Mouse (Mus musculus) intestine, embryonic 14.5 days (tissue): ENCODE results near the gene Cep104. TPM values are rescaled to one million over a fixed set of nuclear protein-coding genes. Genes with fewer than 3 reads are reported as not detected.

Source experiments
- ATAC-seq: fragments of 200-750 bp; cut with Nextera tagmentation; replicated peaks from 2 replicates; pipeline ENCODE4 v1.8.0; 2017; ENCODE audit warnings: low read depth, moderate number of reproducible peaks, moderate TSS enrichment, moderate library complexity; ENCODE audit not compliant: low FRiP score, low TSS enrichment
- DNase-seq: peaks from one replicate; pipeline ENCODE4 v3.0.0-alpha.2; 2018; ENCODE audit warnings: low spot score
- H3K27ac ChIP-seq: fragments of 300-500 bp; sonication (generic); 2 replicates; pipeline ENCODE4 v1.5.1; 2014; ENCODE audit warnings: low read depth, mild to moderate bottlenecking, control low read depth
- H3K27me3 ChIP-seq: fragments of 300-500 bp; sonication (generic); replicated peaks from 2 replicates; pipeline ENCODE4 v1.6.1; 2014; ENCODE audit warnings: low read length, control low read depth; ENCODE audit not compliant: control insufficient read depth, insufficient read depth
- H3K36me3 ChIP-seq: fragments of 300-500 bp; sonication (generic); 2 replicates; pipeline ENCODE4 v1.6.1; 2014; ENCODE audit warnings: low read length, control low read depth; ENCODE audit not compliant: control insufficient read depth, insufficient read depth
- H3K4me1 ChIP-seq: fragments of 300-500 bp; sonication (generic); replicated peaks from 2 replicates; pipeline ENCODE4 v1.6.1; 2014; ENCODE audit warnings: low read length, control low read depth, mixed read lengths; ENCODE audit not compliant: control insufficient read depth, insufficient read depth
- H3K4me2 ChIP-seq: fragments of 300-500 bp; sonication (generic); 2 replicates; pipeline ENCODE4 v1.6.1; 2014; ENCODE audit warnings: low read length
- H3K4me3 ChIP-seq: fragments of 300-500 bp; sonication (generic); 2 replicates; pipeline ENCODE4 v1.5.1; 2014; ENCODE audit warnings: low read depth, low read length, control low read depth, mixed read lengths
- H3K9ac ChIP-seq: fragments of 300-500 bp; sonication (generic); 2 replicates; pipeline ENCODE4 v1.6.1; 2014; ENCODE audit warnings: mild to moderate bottlenecking, low read length
- H3K9me3 ChIP-seq: fragments of 300-500 bp; sonication (generic); 2 replicates; pipeline ENCODE4 v1.6.1; 2016; ENCODE audit warnings: low read length, control low read depth; ENCODE audit not compliant: control insufficient read depth
- WGBS: fragments of 180-500 bp; shearing (Covaris S2); extraction: QIAGEN DNeasy Blood & Tissue Kit; methylation state at CpG from one replicate; pipeline ENCODE4 v1.1.7; 2014; 5-methylcytosine and 5-hydroxymethylcytosine counted together
- polyA plus RNA-seq: library from polyadenylated mRNA; unstranded; fragments of >200 nt; fragmentation: Nextera tagmentation; extraction: Ambion mirVana; gene quantifications from 2 replicates; pipeline ENCODE4 v1.2.1, GENCODE M21; 2014

Gene Cep104
- polyA plus RNA-seq, 1 experiment from 2014 or later: 14.8 TPM

DNA sequence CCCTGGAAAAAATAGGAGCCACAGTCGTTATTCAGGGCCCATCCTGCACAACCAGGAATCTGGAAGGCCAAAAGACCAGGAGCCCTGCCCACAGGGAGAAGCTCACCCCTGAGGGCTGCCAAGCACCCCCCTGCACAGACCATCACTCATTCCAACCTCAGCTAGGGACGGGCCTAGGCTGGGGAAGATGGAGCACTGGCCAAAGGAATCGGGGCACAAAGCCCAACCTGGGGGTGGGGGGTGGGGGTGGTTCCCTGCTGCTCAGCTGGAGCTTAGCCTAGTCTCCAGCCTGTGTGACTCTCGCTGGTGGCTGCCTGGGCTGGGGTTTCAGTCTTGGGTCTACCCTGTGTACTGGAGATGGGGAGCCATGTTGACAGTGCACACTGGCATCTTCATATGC is 47.9 kb downstream of the Cep104 start:
- Histone ChIP-seq H3K4me1 (peaks cover 12% of the 10 kb centered on the region), H3K9me3 (no peaks in the 10 kb centered on the region), H3K4me2 (no peak overlapping the region), H3K27me3 (no peaks in the 10 kb centered on the region), H3K27ac (no peak overlapping the region), H3K4me3 (no peak overlapping the region), H3K9ac (no peak overlapping the region), H3K36me3 (peaks cover 47% of the 10 kb centered on the region)
- 55% methylated on average over 4 of the region's 4 CpGs for WGBS
- DNase-seq (no peak), ATAC-seq (no peak)

DNA sequence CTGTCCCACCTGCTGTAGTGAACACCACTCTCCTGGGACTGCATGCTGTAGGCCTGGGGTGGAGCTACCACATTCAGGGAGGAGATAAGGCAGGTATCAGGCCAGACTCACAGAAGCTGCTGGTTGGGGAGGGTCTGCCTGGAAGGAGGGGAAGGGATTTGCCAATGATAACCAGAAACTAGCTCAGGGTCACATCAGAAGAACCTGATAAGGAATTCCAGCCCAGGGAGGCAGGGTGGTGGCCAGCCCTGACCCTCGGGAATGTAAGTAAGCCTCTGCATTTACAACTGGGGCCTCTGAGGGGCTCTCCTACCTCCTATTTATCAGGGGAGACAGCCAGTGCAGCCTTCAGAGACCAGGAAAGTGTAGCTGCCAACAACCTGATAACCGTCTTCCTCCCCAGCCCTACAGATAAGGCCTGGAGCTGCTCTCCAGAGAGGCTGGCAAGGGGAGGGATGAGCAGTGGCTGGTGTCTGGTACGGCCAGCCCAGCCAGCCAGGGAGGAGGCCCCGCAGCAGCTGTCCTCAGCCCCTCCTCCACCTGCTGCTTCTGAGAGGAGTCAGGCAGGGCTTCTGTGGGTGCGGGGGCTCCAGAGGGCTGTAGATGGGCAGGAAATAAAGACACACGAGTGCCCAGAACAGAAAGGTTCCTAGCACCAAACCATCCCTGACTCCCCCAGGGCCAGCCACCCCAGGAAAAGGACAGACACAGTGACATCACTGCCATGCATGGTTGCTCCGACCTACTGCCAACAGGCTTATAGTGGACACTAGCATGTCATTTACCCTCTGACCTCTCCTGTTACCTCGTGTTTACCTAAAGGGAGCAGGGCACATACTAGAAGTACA is 49.0 kb downstream of the Cep104 start:
- DNase-seq: peak; percentile 65
- H3K27ac ChIP-seq: peak overlapping the region; percentile 60
- no peaks in the 10 kb centered on the region for H3K9me3 ChIP-seq
- no peak overlapping the region for H3K9ac ChIP-seq
- peak overlapping the region; percentile 70 for H3K4me2 ChIP-seq
- peak overlapping the region; percentile 43; the same call in 1 of the 2 replicates for H3K4me3 ChIP-seq
- peaks cover 36% of the 10 kb centered on the region for H3K36me3 ChIP-seq
- H3K27me3 ChIP-seq: no peaks in the 10 kb centered on the region
- peaks cover 12% of the 10 kb centered on the region for H3K4me1 ChIP-seq
- ATAC-seq: peak; percentile 40
- 9% methylated on average over 8 of the region's 8 CpGs for WGBS

DNA sequence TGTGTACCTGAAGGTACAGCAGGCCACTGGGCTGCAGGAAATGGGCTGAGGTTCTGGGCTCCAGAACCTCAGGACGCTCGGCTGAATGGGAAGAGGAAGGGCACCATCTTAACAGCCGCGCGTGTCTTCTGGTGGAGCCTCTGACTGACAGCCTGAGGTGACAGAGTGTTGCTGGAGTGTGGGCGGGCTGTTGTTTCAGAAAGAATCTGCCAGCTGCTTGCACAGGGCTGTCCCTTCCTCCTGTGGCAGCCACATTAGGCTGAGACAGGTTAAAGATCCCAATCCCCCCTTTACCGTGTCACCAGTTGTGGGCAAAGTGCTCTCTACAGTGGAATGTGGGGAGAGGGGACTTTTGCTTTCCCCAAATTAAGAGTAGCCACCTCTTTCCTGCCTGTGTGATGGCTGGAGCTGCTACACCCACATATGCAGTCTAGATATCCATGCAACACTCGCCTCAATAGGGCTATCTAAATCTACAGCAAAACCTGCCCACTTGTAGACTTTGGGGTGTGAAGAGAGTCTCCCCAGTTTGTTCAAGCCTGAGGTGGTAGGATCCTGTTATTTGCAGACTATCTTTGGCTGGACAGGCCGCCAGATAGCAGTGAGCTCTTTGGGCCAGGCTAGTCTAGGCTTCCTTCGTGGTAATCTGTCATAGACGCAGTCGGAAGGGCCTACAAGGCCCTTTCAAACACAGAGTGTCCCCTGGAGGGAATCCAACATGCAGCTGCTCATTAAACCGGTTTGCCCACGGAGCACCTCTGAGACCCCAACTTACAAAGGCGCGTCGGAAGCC is 49.9 kb downstream of the Cep104 start:
- no peaks in the 10 kb centered on the region for H3K9me3 ChIP-seq
- peak overlapping the region; percentile 46 for H3K9ac ChIP-seq
- peaks cover 26% of the 10 kb centered on the region for H3K36me3 ChIP-seq
- ATAC-seq (no peak), DNase-seq (no peak)
- peak overlapping the region; percentile 43 for H3K4me3 ChIP-seq
- 30% methylated on average over 17 of the region's 17 CpGs for WGBS
- H3K4me1 ChIP-seq: peaks cover 12% of the 10 kb centered on the region
- peak overlapping the region; percentile 70 for H3K4me2 ChIP-seq
- H3K27me3 ChIP-seq: no peaks in the 10 kb centered on the region
- H3K27ac ChIP-seq: peak overlapping the region; percentile 49

DNA sequence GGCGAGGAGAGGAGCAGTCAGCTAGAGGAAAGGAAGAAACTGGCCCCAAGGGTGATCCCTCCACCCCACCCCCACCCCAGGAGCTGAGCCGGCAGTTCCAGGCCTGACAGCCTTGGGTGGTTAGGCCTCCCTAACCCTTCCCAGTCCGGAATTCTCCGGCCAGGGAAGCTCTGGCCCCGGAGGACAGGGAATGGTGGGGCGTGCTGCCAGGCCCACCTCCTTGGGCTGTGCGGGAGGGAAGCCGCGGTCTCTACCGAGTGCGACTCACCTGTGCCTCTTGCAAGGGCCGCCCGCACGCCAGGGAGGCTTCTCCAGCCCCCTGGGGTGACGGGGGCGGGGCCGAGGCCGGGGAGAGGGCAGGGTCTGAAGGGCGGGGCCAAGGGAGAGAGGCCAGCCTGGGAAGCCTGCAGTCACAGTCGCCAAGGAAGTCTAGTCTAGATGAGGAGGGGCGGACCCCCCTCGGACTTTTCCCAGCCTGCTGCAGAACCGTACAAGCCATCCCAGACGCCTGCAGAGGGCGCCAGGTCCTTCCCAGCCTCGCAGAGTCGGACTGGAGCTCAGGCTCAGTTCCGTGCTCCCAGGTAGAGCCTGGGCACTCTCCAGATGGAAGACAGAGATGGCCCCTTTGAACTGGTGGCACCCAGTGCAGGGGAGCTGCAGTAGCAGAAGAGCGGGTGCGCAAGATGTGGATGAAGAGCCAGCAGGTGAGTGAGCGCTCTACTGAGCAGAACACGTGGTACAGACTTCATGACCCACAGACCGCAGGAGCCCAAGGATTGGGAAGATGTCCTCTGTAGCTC is 50.8 kb downstream of the Cep104 start, which contains the start of gene Smim1:
Gene Smim1, minus strand, starts transcription at position 590 of the 800 bp plus-strand sequence.
- H3K9me3 ChIP-seq: no peaks in the 10 kb centered on the region
- peak; percentile 89 for DNase-seq
- peak; percentile 72 for ATAC-seq
- H3K27me3 ChIP-seq: no peaks in the 10 kb centered on the region
- peak within 1 kb of the TSS; percentile 46 for H3K9ac ChIP-seq
- H3K36me3 ChIP-seq: peaks cover 17% of the 10 kb centered on the region
- WGBS: 2% methylated on average over 33 of the region's 33 CpGs
- peak within 1 kb of the TSS; percentile 49 for H3K27ac ChIP-seq
- H3K4me2 ChIP-seq: peak within 1 kb of the TSS; percentile 70
- H3K4me1 ChIP-seq: peaks cover 12% of the 10 kb centered on the region
- H3K4me3 ChIP-seq: peak within 1 kb of the TSS; percentile 43

DNA sequence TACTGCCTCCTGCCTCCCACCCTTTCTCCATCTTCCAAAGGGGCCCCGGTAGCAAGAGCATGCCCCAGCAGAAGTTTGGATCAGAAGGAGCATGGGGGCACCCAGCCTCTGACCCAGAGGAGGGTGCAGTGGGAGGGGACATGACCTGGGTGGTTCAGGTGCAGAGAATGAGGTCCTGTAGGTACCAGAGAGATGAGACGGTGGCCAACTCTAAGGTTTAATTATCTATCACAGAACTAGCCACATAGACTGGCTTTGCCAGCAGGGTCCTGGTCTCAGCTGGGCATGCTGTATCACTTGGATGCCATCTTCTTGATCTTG is 51.4 kb downstream of the Cep104 start:
- H3K4me1 ChIP-seq: peaks cover 12% of the 10 kb centered on the region
- H3K9ac ChIP-seq: peak overlapping the region; percentile 46; the same call in 1 of the 2 replicates
- no peaks in the 10 kb centered on the region for H3K27me3 ChIP-seq
- WGBS: 31% methylated on average over 2 of the region's 2 CpGs
- peak overlapping the region; percentile 43 for H3K4me3 ChIP-seq
- H3K9me3 ChIP-seq: no peaks in the 10 kb centered on the region
- no peak for DNase-seq
- H3K4me2 ChIP-seq: peak overlapping the region; percentile 70
- peaks cover 12% of the 10 kb centered on the region for H3K36me3 ChIP-seq
- H3K27ac ChIP-seq: no peak overlapping the region
- ATAC-seq: no peak

- Histone ChIP-seq H3K4me1 (peaks cover 12% of the 10 kb centered on the region), H3K4me2 (no peak overlapping the region), H3K36me3 (no peaks in the 10 kb centered on the region), H3K27me3 (no peaks in the 10 kb centered on the region), H3K9me3 (no peaks in the 10 kb centered on the region), H3K9ac (no peak overlapping the region), H3K4me3 (no peak overlapping the region), H3K27ac (no peak overlapping the region)
- DNase-seq (no peak), ATAC-seq (no peak)
- WGBS: 77% methylated on average over 7 of the region's 7 CpGs
These were observed 53.1 kb downstream of the Cep104 start for GRCm38 (mm10) chr4:154028066-154028465.

DNA sequence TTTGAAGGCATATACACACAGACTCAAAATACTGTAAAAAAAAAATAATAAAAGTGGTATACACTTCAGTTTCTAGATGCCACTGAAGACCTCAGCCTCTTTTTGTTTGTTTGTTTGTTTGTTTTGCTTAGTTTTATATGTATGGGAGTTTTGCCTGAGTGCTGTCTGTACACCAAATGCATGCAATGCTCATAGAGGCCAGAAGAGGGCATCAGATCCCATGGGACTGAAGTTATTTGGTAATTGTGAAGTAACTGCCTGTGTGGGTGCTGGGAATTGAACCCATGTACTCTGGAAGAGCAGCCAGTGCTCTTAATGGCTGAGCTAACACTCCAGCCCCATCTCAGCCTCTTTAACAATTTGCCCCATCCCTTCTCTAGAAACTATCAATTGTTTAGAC is 53.7 kb downstream of the Cep104 start:
- no peak overlapping the region for H3K27ac ChIP-seq
- ATAC-seq: no peak
- H3K9ac ChIP-seq: no peak overlapping the region
- no peak overlapping the region for H3K4me3 ChIP-seq
- H3K36me3 ChIP-seq: no peaks in the 10 kb centered on the region
- no peak for DNase-seq
- H3K9me3 ChIP-seq: no peaks in the 10 kb centered on the region
- H3K27me3 ChIP-seq: no peaks in the 10 kb centered on the region
- peaks cover 12% of the 10 kb centered on the region for H3K4me1 ChIP-seq
- H3K4me2 ChIP-seq: no peak overlapping the region

- DNase-seq: no peak
- Histone ChIP-seq H3K4me2 (no peak overlapping the region), H3K4me3 (no peak overlapping the region), H3K9me3 (no peaks in the 10 kb centered on the region), H3K36me3 (no peaks in the 10 kb centered on the region), H3K27me3 (no peaks in the 10 kb centered on the region), H3K9ac (no peak overlapping the region), H3K4me1 (no peaks in the 10 kb centered on the region), H3K27ac (no peak overlapping the region)
- 35% methylated on average over 3 of the region's 3 CpGs for WGBS
- ATAC-seq: no peak
These were observed 62.1 kb downstream of the Cep104 start for GRCm38 (mm10) chr4:154037123-154037522.
